Mouse (Mus musculus) left cerebral cortex, postnatal 25 days (tissue): ENCODE measurements at regions not wholly inside any gene's neighbourhood (a gene's known extent, or its start where the extent isn't known, plus 50 kb on each side); places are given as distances from the start of the nearest gene placed in this dataset.

ENCODE experiments used
- DNase-seq, 2 experiments: peaks; one replicate each; pipeline ENCODE4 v3.0.0; 2022; ENCODE audit warnings: low spot score in 2 of 2, mixed read lengths in 1 of 2
- intact Hi-C: fragments of 180-260 bp; cut with DNase I; formaldehyde crosslinking; loops from one replicate; pipeline ENCODE4 v1.15.1; 2025

DNA sequence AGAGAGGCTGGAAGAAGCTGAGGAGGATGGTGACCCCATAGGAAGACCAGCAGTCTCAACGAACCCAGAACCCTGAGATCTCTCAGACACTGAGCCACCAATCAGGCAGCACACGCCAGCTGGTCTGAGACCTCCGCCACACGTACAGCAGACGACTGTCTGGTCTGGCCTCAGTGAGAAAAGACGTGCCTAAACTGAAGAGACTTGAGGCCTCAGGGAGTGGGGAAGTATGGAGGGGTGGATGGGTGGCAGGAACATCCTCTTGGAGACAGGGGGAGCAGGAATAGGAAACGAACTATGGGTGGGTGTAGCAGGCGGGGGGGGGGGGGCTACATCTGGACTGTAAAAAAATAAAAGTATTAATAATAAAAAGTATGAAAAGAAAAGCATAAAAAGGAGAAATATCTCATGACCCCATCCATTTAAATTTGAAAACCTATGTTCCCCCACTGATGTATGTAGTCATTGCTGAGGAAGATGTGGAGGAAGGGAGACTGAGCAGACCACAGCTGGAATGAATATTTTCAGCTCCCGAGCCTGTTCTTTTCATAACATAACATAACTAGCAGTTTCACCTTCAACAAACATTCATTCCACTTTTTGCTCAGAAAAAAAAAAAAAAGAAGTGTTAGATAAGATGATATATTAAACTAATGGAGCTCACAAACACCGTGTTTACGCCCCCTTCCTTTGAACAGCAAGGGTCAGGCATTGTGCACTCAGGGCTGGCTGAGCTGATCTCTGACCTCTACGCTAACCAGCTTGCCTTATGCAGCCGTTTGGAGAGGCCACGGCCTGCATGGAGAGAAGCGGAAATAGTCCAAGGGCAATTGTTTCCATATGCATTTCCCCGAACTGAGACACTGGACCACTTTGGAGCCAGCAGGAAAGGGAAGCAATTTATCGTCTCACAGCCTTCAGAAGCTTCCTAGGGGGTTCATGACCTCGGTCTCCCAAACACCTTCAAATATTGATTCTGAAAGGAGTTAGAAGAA, 310.7 kb downstream of the Prr30 start:
- DNase-seq, result no peak
- intact Hi-C loops, result no loop called here

DNA sequence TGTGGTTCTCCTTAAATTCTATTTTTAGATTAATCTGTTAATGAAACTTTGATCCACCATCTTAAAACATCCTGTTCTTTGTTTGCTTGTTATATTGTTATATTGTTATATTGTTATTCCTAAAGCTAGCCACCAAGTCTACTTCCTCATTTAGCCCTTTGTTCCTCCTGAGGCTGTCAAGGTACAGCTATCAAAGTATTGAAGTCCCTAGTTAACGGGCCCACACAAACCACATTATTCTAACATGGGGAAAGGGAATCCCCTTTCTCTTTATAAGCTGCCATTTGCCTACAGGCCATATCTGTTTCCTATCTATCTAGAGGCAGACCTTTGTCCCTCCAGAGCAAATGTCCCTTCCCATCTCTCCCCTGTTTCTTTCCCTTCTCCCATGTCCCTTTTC, 317.0 kb downstream of the Prr30 start:
- intact Hi-C loops, result no loop called here
- no peak for DNase-seq

DNA sequence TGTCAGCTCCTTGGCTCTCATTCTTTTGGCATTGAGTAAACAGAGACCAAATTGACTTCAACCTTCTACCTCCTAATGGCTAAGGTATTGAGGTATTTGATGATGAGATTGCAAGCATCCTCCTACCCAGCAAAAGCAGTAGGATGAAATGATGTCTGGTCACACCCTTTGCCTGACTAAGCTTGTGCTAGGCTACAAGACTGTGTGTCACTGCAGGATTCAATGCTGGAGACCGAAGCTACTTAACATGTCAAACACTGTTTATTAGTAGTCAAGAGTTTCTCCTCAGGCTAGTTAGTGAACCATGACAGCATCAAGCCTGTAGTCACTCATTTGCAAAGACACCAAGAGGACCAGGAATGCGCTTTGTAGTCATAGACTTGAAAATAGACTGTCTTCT, 320.0 kb downstream of the Prr30 start:
- no peak for DNase-seq
- intact Hi-C loops, result no loop called here

DNA sequence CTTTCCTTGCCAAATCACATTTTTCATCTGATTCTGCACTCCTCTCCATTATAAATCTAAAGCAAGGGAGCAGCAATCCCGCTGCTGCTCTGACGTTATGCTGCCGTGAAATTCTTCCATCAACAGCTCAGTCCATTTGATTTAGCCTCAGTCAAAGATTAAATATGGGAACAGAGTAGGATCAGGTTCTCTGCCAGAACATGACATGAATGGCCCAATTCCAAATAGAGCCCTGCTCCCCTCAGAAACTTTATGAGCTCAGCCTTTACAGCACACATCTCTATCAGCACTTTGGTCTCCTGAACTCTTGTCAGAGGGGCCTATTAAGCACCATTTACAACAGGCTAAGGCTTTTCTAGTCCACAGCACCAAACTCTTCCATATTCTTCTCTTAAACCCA, 332.3 kb downstream of the Prr30 start:
- no peak for DNase-seq
- intact Hi-C loops, result no loop called here

DNA sequence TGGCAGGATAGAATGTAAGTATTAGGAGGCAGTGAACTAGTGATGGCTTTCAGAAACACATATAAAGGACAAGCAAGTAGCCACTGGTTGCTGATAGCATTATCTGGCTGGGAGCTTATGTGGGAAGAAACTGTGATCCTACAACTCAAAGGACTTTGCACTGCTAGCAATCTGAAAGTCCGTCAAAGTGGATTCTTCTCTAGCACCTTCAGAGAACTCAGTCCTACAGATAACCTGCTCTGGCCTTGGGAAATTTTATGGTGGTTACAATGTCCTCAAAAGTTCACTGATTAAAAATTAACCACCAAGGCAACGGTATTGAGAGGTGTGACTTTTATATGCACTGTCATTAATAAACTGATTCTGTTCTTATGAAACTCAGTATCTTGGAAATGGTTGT, 335.3 kb downstream of the Prr30 start:
- intact Hi-C loops, result no loop called here

DNA sequence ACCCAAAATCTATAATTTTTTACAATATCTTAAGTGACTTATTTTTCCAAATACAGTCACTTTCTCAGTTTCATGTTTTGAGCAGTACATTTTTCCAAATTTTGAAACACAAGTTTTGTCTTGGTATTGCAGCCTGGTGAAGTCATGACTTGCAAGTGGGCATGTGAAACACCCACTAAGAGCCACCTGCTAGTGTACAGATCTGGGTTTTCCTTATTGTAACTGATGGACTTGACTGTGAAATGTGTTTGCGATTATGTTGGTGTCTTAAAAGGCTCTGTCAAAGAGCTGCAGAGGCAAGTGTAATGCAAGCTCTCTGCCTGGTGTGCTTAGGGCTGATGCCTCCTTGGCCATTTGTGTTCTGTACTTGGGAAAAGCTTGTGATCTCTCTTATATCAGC, 336.0 kb downstream of the Prr30 start:
- intact Hi-C loops, result no loop called here
- DNase-seq, result peak in 1 of 2 experiments; percentile 69

More for the DNA sequence above, 335.3 kb downstream of the Prr30 start:
- DNase-seq, result no peak

DNA sequence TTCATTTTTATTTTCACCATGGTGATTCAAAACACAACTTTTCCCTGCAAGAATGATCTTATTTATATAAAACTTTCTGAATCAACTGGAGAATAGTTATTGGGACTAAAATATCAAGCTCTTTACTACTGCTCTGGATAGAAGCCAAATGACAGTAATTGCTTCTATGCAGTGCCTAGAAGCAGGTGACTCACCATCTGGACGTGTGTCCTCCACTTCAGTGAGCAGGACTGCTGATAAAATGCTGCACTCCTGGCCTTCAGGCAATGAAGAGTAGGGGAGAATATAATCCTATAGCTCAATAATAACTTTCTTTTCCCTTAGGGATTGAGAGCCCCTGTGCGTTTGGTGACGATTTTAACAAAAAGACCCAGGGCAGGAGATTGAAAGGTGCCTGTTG, 357.3 kb downstream of the Prr30 start:
- intact Hi-C loops, result no loop called here
- no peak for DNase-seq
